Comparison of ENCODE assay signal across 16 mouse cellular contexts in the genomic region with DNA sequence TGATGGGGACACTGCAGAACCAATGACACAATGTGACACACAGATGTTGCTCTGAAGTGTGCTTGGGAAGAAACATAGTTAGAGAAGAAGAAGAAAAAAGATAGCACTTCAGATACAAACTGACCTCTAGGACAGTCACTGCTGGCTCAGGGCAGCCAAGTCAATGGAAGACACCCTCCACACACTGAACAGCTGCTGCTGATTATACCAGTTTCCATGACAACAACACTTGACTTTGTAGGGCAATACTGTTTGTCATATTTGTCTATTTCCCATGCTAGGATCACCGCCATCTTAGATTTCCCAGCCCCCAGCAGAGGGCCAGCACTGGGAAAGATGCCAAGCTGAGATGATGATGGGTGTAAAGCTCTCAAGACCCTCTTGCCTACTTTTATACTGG. TPM values are rescaled to one million over a fixed set of nuclear protein-coding genes. Genes with fewer than 3 reads are reported as not detected.
DNase-seq lines count a peak whose midpoint lies in the region; ATAC-seq lines count a peak whose summit lies in the region.
"Had no signal": no experiment of that assay in that cellular context is flagged by ENCODE, and none has a peak within 500 bp of the region (broad histone marks: within the 10 kb centered on the region; RNA-seq: fewer than 3 reads in every experiment).

No protein-coding gene starts in this region.

- no peak overlapping the region for H3K4me2 ChIP-seq in heart, embryonic 16.5 days (ENCODE audit: low read depth, low read length)
- H3K4me2 ChIP-seq in midbrain, embryonic 14.5 days (ENCODE audit: low read length) = no peak overlapping the region
- H3K4me2 ChIP-seq in midbrain, embryonic 15.5 days = no peak overlapping the region
- H3K4me2 ChIP-seq in stomach, embryonic 16.5 days (ENCODE audit: low read depth, low read length) = no peak overlapping the region
- H3K4me2 ChIP-seq: embryonic facial prominence, embryonic 12.5 days; liver, embryonic 13.5 days had no signal

- H3K9ac ChIP-seq in heart, embryonic 16.5 days (ENCODE audit: low read length) = no peak overlapping the region
- H3K9ac ChIP-seq in midbrain, embryonic 14.5 days (replicated peaks; ENCODE audit: low read length) = no peak overlapping the region
- H3K9ac ChIP-seq in midbrain, embryonic 15.5 days = no peak overlapping the region
- H3K9ac ChIP-seq in stomach, embryonic 16.5 days (ENCODE audit: low read length) = no peak overlapping the region
- H3K9ac ChIP-seq: embryonic facial prominence, embryonic 12.5 days; liver, embryonic 13.5 days had no signal

- no peak overlapping the region for H3K4me3 ChIP-seq in heart, embryonic 16.5 days (ENCODE audit: low read length)
- no peak overlapping the region for H3K4me3 ChIP-seq in midbrain, embryonic 14.5 days (replicated peaks; ENCODE audit: low read depth, low read length)
- no peak overlapping the region for H3K4me3 ChIP-seq in midbrain, embryonic 15.5 days
- no peak overlapping the region for H3K4me3 ChIP-seq in stomach, embryonic 16.5 days (replicated peaks; ENCODE audit: low read length)
- H3K4me3 ChIP-seq: embryonic facial prominence, embryonic 12.5 days; liver, embryonic 13.5 days had no signal

- H3K27ac ChIP-seq in heart, embryonic 16.5 days (ENCODE audit: low read length) = peak overlapping the region; percentile 94
- no peak overlapping the region for H3K27ac ChIP-seq in midbrain, embryonic 14.5 days (replicated peaks; ENCODE audit: low read depth, low read length)
- H3K27ac ChIP-seq in midbrain, embryonic 15.5 days = no peak overlapping the region
- H3K27ac ChIP-seq in stomach, embryonic 16.5 days (ENCODE audit: low read length) = peak overlapping the region; percentile 66
- H3K27ac ChIP-seq: embryonic facial prominence, embryonic 12.5 days; liver, embryonic 13.5 days had no signal

- DNase-seq in embryo, embryonic 10 days (ENCODE audit: low spot score) = peak; percentile 24
- no peak for DNase-seq in embryo, embryonic 9.5 days (ENCODE audit: extremely low spot score)
- DNase-seq in heart, adult 18-20 months = no peak
- DNase-seq in midbrain, embryonic 14.5 days = peak; percentile 29
- no peak for DNase-seq in urinary bladder, postnatal 36 days (ENCODE audit: low spot score in 2 of 2)
- DNase-seq: adrenal gland, postnatal 25 days; cerebellum, adult 11-12 months; liver, embryonic 13.5 days; right cerebral cortex, postnatal 25 days had no signal

- 70% methylated on average over 1 of the region's 1 CpGs for WGBS in heart, embryonic 16.5 days
- 76% methylated on average over 1 of the region's 1 CpGs for WGBS in midbrain, embryonic 14.5 days
- WGBS in midbrain, embryonic 15.5 days = 58% methylated on average over 1 of the region's 1 CpGs
- 56% methylated on average over 1 of the region's 1 CpGs for WGBS in stomach, embryonic 16.5 days

- no peak for ATAC-seq in heart, embryonic 16.5 days (replicated peaks; ENCODE audit: extremely low read depth, insufficient read depth, low FRiP score)
- ATAC-seq in midbrain, embryonic 14.5 days (ENCODE audit: low FRiP score, low TSS enrichment) = no peak
- no peak for ATAC-seq in midbrain, embryonic 15.5 days (replicated peaks)
- ATAC-seq in stomach, embryonic 16.5 days (ENCODE audit: insufficient read depth, low FRiP score) = no peak
- ATAC-seq: forebrain, embryonic 16.5 days; intestine, postnatal 0 days had no signal

- H3K27me3 ChIP-seq in heart, embryonic 16.5 days (ENCODE audit: control insufficient read depth, insufficient read depth, low read length) = no peaks in the 10 kb centered on the region
- no peaks in the 10 kb centered on the region for H3K27me3 ChIP-seq in midbrain, embryonic 14.5 days (ENCODE audit: control insufficient read depth, insufficient read depth, low read length)
- no peaks in the 10 kb centered on the region for H3K27me3 ChIP-seq in midbrain, embryonic 15.5 days (replicated peaks)
- no peaks in the 10 kb centered on the region for H3K27me3 ChIP-seq in stomach, embryonic 16.5 days (ENCODE audit: control insufficient read depth, insufficient read depth, low read length)
- H3K27me3 ChIP-seq: embryonic facial prominence, embryonic 12.5 days; liver, embryonic 13.5 days had no signal

- H3K9me3 ChIP-seq in heart, embryonic 16.5 days (replicated peaks; ENCODE audit: control insufficient read depth, low read length) = no peaks in the 10 kb centered on the region
- no peaks in the 10 kb centered on the region for H3K9me3 ChIP-seq in midbrain, embryonic 14.5 days (ENCODE audit: control insufficient read depth, low read length)
- H3K9me3 ChIP-seq in midbrain, embryonic 15.5 days = no peaks in the 10 kb centered on the region
- H3K9me3 ChIP-seq in stomach, embryonic 16.5 days (replicated peaks; ENCODE audit: control insufficient read depth, low read length) = no peaks in the 10 kb centered on the region
- H3K9me3 ChIP-seq: embryonic facial prominence, embryonic 12.5 days; liver, embryonic 13.5 days; megakaryocyte, embryonic 14.5 days had no signal

- H3K36me3 ChIP-seq in heart, embryonic 16.5 days (ENCODE audit: control insufficient read depth, insufficient read depth) = no peaks in the 10 kb centered on the region
- no peaks in the 10 kb centered on the region for H3K36me3 ChIP-seq in midbrain, embryonic 14.5 days (ENCODE audit: control insufficient read depth, insufficient read depth, low read length)
- no peaks in the 10 kb centered on the region for H3K36me3 ChIP-seq in midbrain, embryonic 15.5 days (replicated peaks)
- no peaks in the 10 kb centered on the region for H3K36me3 ChIP-seq in stomach, embryonic 16.5 days (ENCODE audit: control insufficient read depth, insufficient read depth, low read length)
- H3K36me3 ChIP-seq: embryonic facial prominence, embryonic 12.5 days; liver, embryonic 13.5 days had no signal

- peaks cover 32% of the 10 kb centered on the region for H3K4me1 ChIP-seq in heart, embryonic 16.5 days (ENCODE audit: control insufficient read depth, insufficient read depth, low read length)
- no peaks in the 10 kb centered on the region for H3K4me1 ChIP-seq in midbrain, embryonic 14.5 days (ENCODE audit: control insufficient read depth, insufficient read depth, low read length)
- peaks cover 13% of the 10 kb centered on the region; the same call in 1 of the 2 replicates for H3K4me1 ChIP-seq in midbrain, embryonic 15.5 days
- peaks cover 16% of the 10 kb centered on the region; the same call in 1 of the 2 replicates for H3K4me1 ChIP-seq in stomach, embryonic 16.5 days (ENCODE audit: control insufficient read depth, insufficient read depth, low read length)

RNA-seq across cellular contexts. Expression of gene Sacs, which starts 22.7 kb away (rescaled TPM):
- polyA plus RNA-seq in heart, embryonic 16.5 days (2015; fragmentation: Nextera tagmentation; extraction: Ambion mirVana) = 3.6 and 4.4 TPM in 2 replicates
- 10 to 100 TPM; 20.9 to 21.0 TPM for total RNA-seq in heart, adult 18-20 months (2021)
- 12.5 and 16.3 TPM in 2 replicates for polyA plus RNA-seq in midbrain, embryonic 14.5 days (2014; fragmentation: Nextera tagmentation; extraction: Ambion mirVana)
- polyA plus RNA-seq in midbrain, embryonic 15.5 days (2015; fragmentation: Nextera tagmentation; extraction: Ambion mirVana) = 7.1 and 8.4 TPM in 2 replicates
- 1.9 and 2.4 TPM in 2 replicates for polyA plus RNA-seq in stomach, embryonic 16.5 days (2015; fragmentation: Nextera tagmentation; extraction: Ambion mirVana)

Comparison
In these comparisons a context has a peak if more than half of its experiments do, and no peak if none do; other contexts are left out.
1. DNase-seq: peak in embryo, embryonic 10 days (single experiment) and midbrain, embryonic 14.5 days (single experiment); none in embryo, embryonic 9.5 days (single experiment), heart, adult 18-20 months (0 of 2) and urinary bladder, postnatal 36 days (0 of 2).
2. H3K27ac ChIP-seq: peak in heart, embryonic 16.5 days (single experiment) and stomach, embryonic 16.5 days (single experiment); none in midbrain, embryonic 14.5 days (single experiment) and midbrain, embryonic 15.5 days (single experiment).